Mouse (Mus musculus): ENCODE results near the gene Nfkbib.
A peak's percentile ranks its signal among the peaks of the same experiment; 100 is the strongest.

The Nfkbib gene

GRCm38 (mm10) chr7:28767462-28767965 is at the start of gene Nfkbib:
TSS of gene Nfkbib (minus strand) at chr7:28767512.
- DNase-seq (ENCODE audit: low spot score in 2 of 2): no peak

GRCm38 (mm10) chr7:28816920-28817319 is 49.6 kb upstream of the Nfkbib start:
- no peak for DNase-seq (ENCODE audit: low spot score in 2 of 2)

- DNase-seq (ENCODE audit: low spot score in 2 of 2): no peak
Measured at GRCm38 (mm10) chr7:28816201-28816600, 48.9 kb upstream of the Nfkbib start.

- DNase-seq (ENCODE audit: low spot score in 2 of 2): no peak
Measured at GRCm38 (mm10) chr7:28815230-28815629, 47.9 kb upstream of the Nfkbib start.

GRCm38 (mm10) chr7:28814306-28815034 is 47.2 kb upstream of the Nfkbib start:
- DNase-seq (ENCODE audit: low spot score in 2 of 2): no peak

- DNase-seq (ENCODE audit: low spot score in 2 of 2): no peak
Measured at GRCm38 (mm10) chr7:28812949-28813348, 45.6 kb upstream of the Nfkbib start.

- DNase-seq (ENCODE audit: low spot score in 2 of 2): no peak
Measured at GRCm38 (mm10) chr7:28812436-28812835, 45.1 kb upstream of the Nfkbib start.

- DNase-seq (ENCODE audit: low spot score in 2 of 2): no peak
Measured at GRCm38 (mm10) chr7:28811640-28812275, 44.4 kb upstream of the Nfkbib start.

GRCm38 (mm10) chr7:28811228-28811627 is 43.9 kb upstream of the Nfkbib start:
- peak; percentile 80 to 85 for DNase-seq (ENCODE audit: low spot score in 2 of 2)

GRCm38 (mm10) chr7:28810107-28811066 is 43.1 kb upstream of the Nfkbib start:
- peak; percentile 98 to 99 for DNase-seq (ENCODE audit: low spot score in 2 of 2)

GRCm38 (mm10) chr7:28809401-28810089 is 42.2 kb upstream of the Nfkbib start:
- DNase-seq (ENCODE audit: low spot score in 2 of 2): peak; percentile 47 to 52

GRCm38 (mm10) chr7:28808957-28809393 is 41.7 kb upstream of the Nfkbib start:
- DNase-seq (ENCODE audit: low spot score in 2 of 2): peak; percentile 92 to 93

GRCm38 (mm10) chr7:28808221-28808941 is 41.1 kb upstream of the Nfkbib start, which contains the start of gene Hnrnpl:
TSS of gene Hnrnpl (plus strand) at chr7:28808541.
- peak in 1 of 2 experiments; percentile 35 for DNase-seq (ENCODE audit: low spot score in 2 of 2)

GRCm38 (mm10) chr7:28807641-28808220 is 40.4 kb upstream of the Nfkbib start:
- no peak for DNase-seq (ENCODE audit: low spot score in 2 of 2)

- DNase-seq (ENCODE audit: low spot score in 2 of 2): no peak
Measured at GRCm38 (mm10) chr7:28806869-28807268, 39.6 kb upstream of the Nfkbib start.

GRCm38 (mm10) chr7:28803756-28804155 is 36.4 kb upstream of the Nfkbib start:
- no peak for DNase-seq (ENCODE audit: low spot score in 2 of 2)

- no peak for DNase-seq (ENCODE audit: low spot score in 2 of 2)
Measured at GRCm38 (mm10) chr7:28802846-28803588, 35.7 kb upstream of the Nfkbib start.

GRCm38 (mm10) chr7:28801901-28802670 is 34.8 kb upstream of the Nfkbib start:
- no peak for DNase-seq (ENCODE audit: low spot score in 2 of 2)

GRCm38 (mm10) chr7:28801451-28801850 is 34.1 kb upstream of the Nfkbib start:
- DNase-seq (ENCODE audit: low spot score in 2 of 2): no peak
